Mouse (Mus musculus) adrenal gland, postnatal 36 days (tissue): Measurements from ENCODE around the gene Dhx38. TPM values are rescaled to one million over a fixed set of nuclear protein-coding genes. Genes with fewer than 3 reads are reported as not detected.

ENCODE experiments used
- DNase-seq, 2 experiments: peaks; one replicate each; pipeline ENCODE4 v3.0.0; 2021; ENCODE audit warnings: mixed read lengths in 1 of 2
- total RNA-seq, 2 experiments: library from RNA; stranded (reverse); gene quantifications; 2 replicates each; pipeline ENCODE4 v1.2.3; 2021

The Dhx38 gene
- total RNA-seq, 2 experiments from 2014 or later, result 22.7 to 24.8 TPM

GRCm38 (mm10) chr8:109551663-109552062 is 14.0 kb downstream of the Dhx38 start:
- DNase-seq, result peak in 1 of 2 experiments; percentile 38

DNA sequence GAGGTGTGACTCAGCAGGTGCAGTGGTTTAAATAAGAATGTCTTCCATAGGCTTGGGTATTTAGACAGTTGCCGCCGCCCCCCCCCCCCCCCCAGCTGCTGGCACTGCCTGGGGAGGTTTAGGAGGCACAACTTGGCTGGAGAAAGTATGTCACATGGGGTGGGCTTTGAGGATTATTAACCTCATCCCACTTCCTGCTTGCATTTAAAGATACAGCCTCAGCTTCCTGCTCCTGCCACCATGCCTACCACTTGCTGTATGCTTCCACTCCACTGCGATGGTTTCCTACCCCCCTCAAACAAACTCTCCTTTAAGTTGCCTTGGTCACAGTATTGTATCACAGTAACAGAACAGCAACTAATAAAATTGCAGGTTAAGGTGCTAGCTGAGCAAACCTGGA is 21.6 kb downstream of the Dhx38 start:
- no peak for DNase-seq

GRCm38 (mm10) chr8:109542748-109543519 is 22.7 kb downstream of the Dhx38 start:
- no peak for DNase-seq

- DNase-seq, result no peak
These were observed 23.5 kb downstream of the Dhx38 start for GRCm38 (mm10) chr8:109542165-109542564.

- DNase-seq, result peak; percentile 76 to 79
These were observed 29.0 kb downstream of the Dhx38 start for GRCm38 (mm10) chr8:109536703-109537102.

GRCm38 (mm10) chr8:109535140-109535990 is 30.3 kb downstream of the Dhx38 start:
- DNase-seq, result peak; percentile 34 to 47

DNA sequence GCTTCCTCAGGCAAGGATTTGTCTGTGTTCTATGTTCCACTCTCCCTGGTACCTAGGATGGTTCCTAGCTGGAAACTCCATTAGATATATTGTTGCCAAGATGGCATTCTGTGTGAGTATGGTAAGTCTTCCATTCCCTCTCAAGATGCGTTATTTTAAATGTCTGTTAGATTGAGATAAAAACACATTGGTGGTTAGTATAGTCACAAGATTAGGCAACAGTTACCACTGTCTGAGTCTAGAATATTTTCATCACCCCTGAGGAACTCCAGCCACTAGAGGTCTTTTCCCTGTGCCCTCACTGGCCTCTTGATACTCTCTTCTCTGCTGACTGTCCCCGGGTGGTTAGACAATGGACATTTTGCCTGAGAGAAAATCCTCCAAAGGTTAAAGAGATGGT is 41.7 kb downstream of the Dhx38 start:
- DNase-seq, result no peak

DNA sequence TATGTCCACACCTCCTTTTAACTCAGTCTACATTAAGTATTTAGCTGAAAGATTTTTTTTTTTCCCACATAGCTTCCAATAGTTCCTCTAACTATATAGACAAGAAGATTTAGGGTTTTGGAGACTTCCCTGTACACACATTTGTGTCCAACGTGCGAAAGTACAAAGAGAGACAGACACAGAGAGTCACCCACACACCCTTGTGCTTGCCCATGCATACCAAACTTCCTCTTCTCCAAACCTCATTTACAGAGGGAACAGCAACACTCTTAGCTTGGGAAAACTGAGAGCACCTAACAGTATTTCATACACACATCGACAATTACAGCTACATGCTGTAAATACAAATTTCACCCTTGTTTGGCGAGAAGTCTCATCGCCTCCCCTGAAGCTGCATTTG is 60.1 kb downstream of the Dhx38 start:
- no peak for DNase-seq

GRCm38 (mm10) chr8:109503566-109503965 is 62.1 kb downstream of the Dhx38 start:
- DNase-seq, result no peak

DNA sequence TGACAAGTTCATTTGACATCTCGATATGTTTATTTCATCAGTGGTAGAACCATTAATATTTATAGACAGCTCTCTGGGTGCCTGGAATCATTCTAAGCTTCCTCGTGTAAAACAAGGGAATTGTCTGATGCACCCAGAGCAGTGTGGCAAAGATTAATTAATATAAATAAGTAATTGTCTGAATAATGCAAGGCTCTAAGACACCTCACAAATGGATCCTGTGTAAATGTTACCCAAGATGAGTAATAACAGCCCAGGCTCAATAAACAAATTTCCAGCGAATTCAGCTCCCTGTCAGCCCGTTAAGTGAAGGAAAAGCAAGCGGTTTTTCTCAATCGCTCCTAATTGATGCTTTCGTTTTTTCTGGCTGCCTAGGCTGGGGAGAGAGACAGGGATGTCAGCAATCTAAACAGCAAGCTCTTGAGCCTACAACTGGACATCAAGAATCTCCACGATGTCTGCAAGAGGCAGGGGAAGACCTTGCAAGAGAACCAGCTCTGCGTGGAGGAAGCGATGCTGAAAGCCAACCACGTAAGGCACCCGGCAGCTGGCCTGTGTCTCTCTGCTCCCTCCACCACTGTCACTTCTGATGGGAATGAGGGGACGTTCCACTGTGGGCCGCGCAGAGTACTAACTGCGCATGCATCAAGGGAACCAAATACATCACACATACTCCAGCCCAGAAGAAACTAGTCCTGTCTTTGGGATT is 66.5 kb downstream of the Dhx38 start:
- DNase-seq, result no peak

Other genes starting within 250 kb of the Dhx38 start
- gene Pmfbp1, start 71.8 kb downstream of the Dhx38 start, total RNA-seq, result not detected
- 10 to 100 TPM in 1 of 2 experiments, 1 to 10 TPM in 1; 9.4 to 11.0 TPM for gene Txnl4b, start within 50 bp of the Dhx38 start, total RNA-seq
- gene Hp, start 13.3 kb upstream of the Dhx38 start, total RNA-seq, result 100 to 1,000 TPM in 1 of 2 experiments, 10 to 100 TPM in 1; 71.7 to 252 TPM
- gene Dhodh, start 42.8 kb upstream of the Dhx38 start, total RNA-seq, result 10 to 100 TPM; 20.3 to 25.7 TPM
- gene Pkd1l3, start 48.7 kb upstream of the Dhx38 start, total RNA-seq, result under 1 TPM; 0.23 to 0.33 TPM
- gene Ist1, start 127.4 kb upstream of the Dhx38 start, total RNA-seq, result 10 to 100 TPM; 85.7 to 89.3 TPM
- 10 to 100 TPM in 1 of 2 experiments, 1 to 10 TPM in 1; 9.9 to 10.9 TPM for gene Zfp821, start 139.7 kb upstream of the Dhx38 start, total RNA-seq
- gene Atxn1l, start 171.9 kb upstream of the Dhx38 start, total RNA-seq, result 10 to 100 TPM; 39.2 to 50.2 TPM
- gene Ap1g1, start 212.7 kb upstream of the Dhx38 start, total RNA-seq, result 10 to 100 TPM; 86.6 to 96.0 TPM